Mouse (Mus musculus): ENCODE data around the gene Spock1. TPM values are rescaled to one million over a fixed set of nuclear protein-coding genes. Genes with fewer than 3 reads are reported as not detected.
A peak's percentile ranks its signal among the peaks of the same experiment; 100 is the strongest.
"Not testable (repeated sequence)": the region's sequence is repeated elsewhere in the genome, so short reads cannot be mapped to it uniquely, and the experiment has no call there.

Gene Spock1
- total RNA-seq, 4 experiments from 2014 or later = 0.12 to 0.46 (median 0.28) TPM

- no peak for DNase-seq (ENCODE audit: low spot score in 2 of 2)
Observed at GRCm38 (mm10) chr13:57604437-57604836, 303.7 kb downstream of the Spock1 start.

- no peak for DNase-seq (ENCODE audit: low spot score in 2 of 2)
Observed at GRCm38 (mm10) chr13:57603226-57603625, 304.9 kb downstream of the Spock1 start.

DNA sequence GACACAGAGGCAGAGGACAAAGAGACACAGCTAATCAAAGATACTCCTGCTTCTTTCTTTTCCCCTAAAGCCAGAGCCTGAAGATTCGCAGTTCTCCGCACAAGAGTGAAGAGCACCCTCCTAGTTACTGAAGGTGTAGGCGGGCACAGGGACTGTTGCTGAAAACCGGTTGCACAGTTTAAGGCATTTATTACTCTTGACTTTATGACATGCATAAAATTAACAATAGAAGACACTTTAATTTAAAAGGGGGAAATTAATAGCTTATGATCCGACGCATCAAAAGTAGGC, 312.4 kb downstream of the Spock1 start:
- no peak for DNase-seq (ENCODE audit: low spot score in 2 of 2)

- no peak for DNase-seq (ENCODE audit: low spot score in 2 of 2)
Observed at GRCm38 (mm10) chr13:57595032-57595760, 312.9 kb downstream of the Spock1 start.

DNA sequence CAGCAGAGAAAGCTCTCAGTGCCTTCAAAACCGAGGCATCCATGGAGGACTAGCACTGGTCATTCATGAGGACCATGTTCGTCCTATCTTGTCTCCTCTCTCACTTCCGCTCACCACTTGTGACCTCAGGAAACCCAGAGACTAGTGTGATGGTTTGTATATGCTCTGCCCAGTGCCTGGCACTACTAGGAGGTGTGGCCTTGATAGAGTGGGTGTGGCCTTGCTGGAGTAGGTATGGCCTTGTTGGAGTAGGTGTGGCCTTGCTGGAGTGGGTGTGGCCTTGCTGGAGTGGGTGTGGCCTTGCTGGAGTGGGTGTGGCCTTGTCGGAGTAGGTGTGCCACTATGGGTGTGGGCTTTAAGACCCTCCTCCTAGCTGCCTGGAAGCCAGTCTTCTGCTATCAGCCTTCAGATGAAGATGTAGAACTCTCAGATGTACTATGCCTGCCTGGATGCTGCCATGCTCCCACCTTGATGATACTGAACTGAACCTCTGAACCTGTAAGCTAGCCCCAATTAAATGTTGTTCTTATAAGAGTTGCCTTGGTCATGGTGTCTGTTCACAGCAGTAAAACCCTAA, 318.7 kb downstream of the Spock1 start:
- DNase-seq (ENCODE audit: low spot score in 2 of 2) = not testable (repeated sequence)

- DNase-seq (ENCODE audit: low spot score in 2 of 2) = no peak
Observed at GRCm38 (mm10) chr13:57588558-57589273, 319.4 kb downstream of the Spock1 start.

- DNase-seq (ENCODE audit: low spot score in 2 of 2) = no peak
Observed at GRCm38 (mm10) chr13:57585131-57585530, 323.0 kb downstream of the Spock1 start.

DNA sequence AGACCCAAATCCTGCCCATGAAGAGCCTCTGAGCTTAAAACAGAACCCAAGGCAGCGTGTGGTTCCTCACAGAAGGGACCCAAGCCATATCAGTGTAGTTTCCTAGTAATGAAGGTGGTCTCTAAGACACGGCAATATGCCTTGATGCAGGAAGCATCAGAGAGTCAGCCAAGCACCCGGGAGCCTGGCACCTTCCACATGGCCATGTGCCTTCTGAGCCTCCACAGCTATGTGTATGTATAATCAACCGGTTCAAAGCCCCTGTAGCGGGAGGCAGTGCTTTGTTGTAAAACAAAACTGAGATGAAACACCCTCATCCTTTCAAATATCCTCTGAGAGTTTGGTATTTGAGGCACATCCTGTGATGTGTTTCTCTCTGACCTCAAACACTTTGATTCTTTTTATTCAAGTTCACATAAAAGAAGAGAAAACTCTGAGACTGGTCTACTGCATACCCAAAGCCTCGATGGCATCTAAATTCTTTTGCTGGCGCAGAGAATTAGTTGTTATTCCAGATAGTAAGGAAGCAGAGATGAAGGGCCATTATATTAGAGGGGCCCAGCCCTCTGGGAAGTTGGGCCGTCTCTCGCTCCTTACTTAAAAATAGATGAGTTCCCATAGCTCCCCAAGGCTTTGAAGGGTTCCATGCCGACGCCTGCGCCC, 325.7 kb downstream of the Spock1 start:
- DNase-seq (ENCODE audit: low spot score in 2 of 2) = no peak

DNA sequence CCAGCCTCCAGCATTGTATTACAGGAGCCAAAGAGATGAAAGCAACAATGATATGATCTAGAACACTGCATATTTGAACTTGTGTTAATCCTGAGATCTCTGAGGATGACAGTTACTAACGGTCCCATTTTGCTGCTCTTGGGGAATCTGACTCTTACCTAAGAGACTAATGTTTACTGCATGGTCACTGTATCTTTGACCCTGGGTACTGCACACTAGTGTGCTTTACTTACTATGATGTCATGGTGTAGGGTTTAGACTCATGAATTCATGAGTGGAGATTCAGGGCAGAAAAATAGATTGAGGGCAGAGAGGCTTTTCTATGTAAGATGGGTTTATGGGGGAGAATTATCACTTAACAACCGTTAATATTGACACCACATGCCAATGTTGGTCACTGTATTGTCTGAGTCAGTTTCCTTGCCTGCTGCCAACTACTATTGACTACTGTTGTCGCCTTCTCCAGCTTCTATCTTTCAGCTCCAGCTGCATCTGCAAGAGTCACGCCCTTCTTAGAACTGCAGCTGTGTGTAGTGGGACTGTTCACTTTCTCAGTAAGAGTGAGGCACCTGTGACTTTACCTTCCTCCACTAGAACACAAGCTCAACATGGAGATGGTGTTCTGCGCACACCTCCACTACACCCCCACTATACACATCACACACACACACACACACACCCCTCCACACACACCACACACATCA, 330.4 kb downstream of the Spock1 start:
- no peak for DNase-seq (ENCODE audit: low spot score in 2 of 2)

GRCm38 (mm10) chr13:57573501-57573900, 334.6 kb downstream of the Spock1 start:
- DNase-seq (ENCODE audit: low spot score in 2 of 2) = no peak

- DNase-seq (ENCODE audit: low spot score in 2 of 2) = no peak
Observed at GRCm38 (mm10) chr13:57568404-57568803, 339.7 kb downstream of the Spock1 start.

- no peak for DNase-seq (ENCODE audit: low spot score in 2 of 2)
Observed at GRCm38 (mm10) chr13:57555186-57555585, 352.9 kb downstream of the Spock1 start.

GRCm38 (mm10) chr13:57549743-57550142, 358.4 kb downstream of the Spock1 start:
- no peak for DNase-seq (ENCODE audit: low spot score in 2 of 2)

DNA sequence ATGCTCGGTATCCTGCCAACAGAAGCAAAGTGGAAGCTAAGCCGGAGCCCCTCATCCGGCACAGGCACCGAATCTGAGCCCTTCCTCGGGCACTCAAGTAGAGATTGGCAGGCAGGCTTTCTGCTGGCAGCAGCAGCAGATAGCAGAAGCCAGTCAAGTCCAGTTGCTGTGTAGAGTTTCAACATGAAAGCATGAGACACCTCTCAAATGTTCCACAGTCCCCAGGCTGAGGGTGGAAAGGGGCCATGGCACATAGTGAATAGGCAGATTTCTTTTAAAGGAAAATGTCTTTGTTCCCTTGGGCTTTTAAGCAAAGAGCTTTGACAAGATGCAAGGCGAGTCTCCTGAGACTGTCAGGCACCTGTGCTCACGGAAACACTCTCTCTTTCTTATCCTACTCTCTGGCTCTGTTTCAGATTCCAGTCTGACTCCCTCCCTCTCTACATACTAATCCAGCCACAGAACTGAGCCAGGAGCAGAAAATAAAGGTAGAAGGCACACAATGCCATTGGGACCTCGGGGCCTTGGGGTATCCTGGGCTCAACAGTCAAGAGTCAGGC, 371.1 kb downstream of the Spock1 start:
- DNase-seq (ENCODE audit: low spot score in 2 of 2) = peak in 1 of 2 experiments; percentile 4

GRCm38 (mm10) chr13:57534325-57534724, 373.8 kb downstream of the Spock1 start:
- DNase-seq (ENCODE audit: low spot score in 2 of 2) = no peak

GRCm38 (mm10) chr13:57525946-57526345, 382.2 kb downstream of the Spock1 start:
- DNase-seq (ENCODE audit: low spot score in 2 of 2) = no peak

- DNase-seq (ENCODE audit: low spot score in 2 of 2) = no peak
Observed at GRCm38 (mm10) chr13:57524546-57524945, 383.6 kb downstream of the Spock1 start.

- no peak for DNase-seq (ENCODE audit: low spot score in 2 of 2)
Observed at GRCm38 (mm10) chr13:57523366-57523765, 384.8 kb downstream of the Spock1 start.

- DNase-seq (ENCODE audit: low spot score in 2 of 2) = no peak
Observed at GRCm38 (mm10) chr13:57522319-57522718, 385.8 kb downstream of the Spock1 start.

GRCm38 (mm10) chr13:57521152-57521551, 387.0 kb downstream of the Spock1 start:
- DNase-seq (ENCODE audit: low spot score in 2 of 2) = no peak

DNA sequence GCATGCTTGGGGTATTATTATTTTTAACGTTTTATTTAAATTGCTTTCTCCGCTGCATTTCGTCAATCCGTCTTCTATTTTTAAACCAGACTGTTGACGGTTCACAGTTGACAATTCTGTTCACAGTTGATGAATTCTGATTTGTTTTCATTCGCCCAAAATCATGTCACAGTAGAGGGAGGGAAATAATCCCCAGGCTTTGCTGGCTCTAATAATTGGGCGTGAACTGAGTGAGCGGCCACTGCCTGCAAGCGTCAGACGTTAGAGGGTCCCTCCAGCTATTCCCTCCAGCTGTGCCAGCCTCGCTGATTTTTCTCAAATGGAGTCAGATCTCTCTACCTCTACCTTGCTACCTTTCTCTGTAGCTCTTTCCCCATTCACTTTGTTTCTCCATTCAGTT, 388.3 kb downstream of the Spock1 start:
- DNase-seq (ENCODE audit: low spot score in 2 of 2) = no peak
